Mouse (Mus musculus) MEL (cell line): ENCODE results near the gene Tomm34.

Experiments used
- CHD2 ChIP-seq: IDR thresholded peaks from 2 replicates; pipeline ENCODE4 v1.6.1; 2011; ENCODE audit warnings: low read length, improper control_type of control experiment
- CTCF ChIP-seq, 3 experiments: IDR thresholded peaks in 2 of 3; conservative IDR thresholded peaks in 1 of 3; 2 replicates each; pipeline ENCODE4 v1.5.1; 2011 to 2012; ENCODE audit warnings: low read length in 3 of 3, low read depth in 2 of 3, mild to moderate bottlenecking in 2 of 3, improper control_type of control experiment in 1 of 3, inconsistent platforms in 1 of 3, mixed read lengths in 1 of 3, moderate library complexity in 1 of 3; ENCODE audit not compliant: control insufficient read depth in 1 of 3, insufficient read depth in 1 of 3, poor library complexity in 1 of 3, severe bottlenecking in 1 of 3
- ELF1 ChIP-seq: IDR thresholded peaks from 2 replicates; pipeline ENCODE4 v1.6.1; 2014; ENCODE audit warnings: low read depth, mild to moderate bottlenecking, inconsistent platforms, low read length, improper control_type of control experiment, moderate library complexity
- MAX ChIP-seq: IDR thresholded peaks from 2 replicates; pipeline ENCODE4 v1.6.1; 2011; ENCODE audit warnings: low read length, improper control_type of control experiment
- POLR2A ChIP-seq, 2 experiments: IDR thresholded peaks; 2 replicates each; pipeline ENCODE4 v1.6.1; 2011 to 2012; ENCODE audit warnings: low read length in 2 of 2, mild to moderate bottlenecking in 2 of 2, control low read depth in 1 of 2, improper control_type of control experiment in 1 of 2, low read depth in 1 of 2, moderate library complexity in 1 of 2; ENCODE audit not compliant: control insufficient read depth in 1 of 2, insufficient read depth in 1 of 2, poor library complexity in 1 of 2
- TAL1 ChIP-seq: IDR thresholded peaks from 2 replicates; pipeline ENCODE4 v1.6.1; 2012; ENCODE audit warnings: mild to moderate bottlenecking, inconsistent platforms, low read length, moderate library complexity, mixed read lengths
- TBP ChIP-seq: IDR thresholded peaks from 2 replicates; pipeline ENCODE4 v1.8.0; 2011; ENCODE audit warnings: low read depth, low read length, improper control_type of control experiment
- USF2 ChIP-seq, 2 experiments: IDR thresholded peaks; 2 replicates each; pipeline ENCODE4 v1.6.1; 2011 to 2012; ENCODE audit warnings: improper control_type of control experiment in 2 of 2, low read length in 2 of 2, borderline replicate concordance in 1 of 2, inconsistent platforms in 1 of 2, low read depth in 1 of 2, mild to moderate bottlenecking in 1 of 2; ENCODE audit not compliant: insufficient read depth in 1 of 2
- ZC3H11A ChIP-seq: IDR thresholded peaks from 2 replicates; pipeline ENCODE4 v1.6.1; 2012; ENCODE audit warnings: low read depth, mild to moderate bottlenecking, inconsistent platforms, low read length, improper control_type of control experiment

- TF ChIP-seq CTCF (IDR thresholded peaks at IDR 0.05 in 2 of 3, conservative IDR thresholded peaks at IDR 0.05 in 1 of 3; ENCODE audit: control insufficient read depth in 1 of 3, insufficient read depth in 1 of 3, low read depth in 2 of 3, low read length in 3 of 3, poor library complexity in 1 of 3, severe bottlenecking in 1 of 3), result no peak
- no peak for TF ChIP-seq TAL1
- TF ChIP-seq ZC3H11A, result no peak
- no peak for TF ChIP-seq CHD2
- no peak for TF ChIP-seq USF2 (IDR thresholded peaks at IDR 0.05; ENCODE audit: borderline replicate concordance in 1 of 2, insufficient read depth in 1 of 2, low read depth in 1 of 2, low read length in 2 of 2)
- TF ChIP-seq POLR2A (IDR thresholded peaks at IDR 0.05; ENCODE audit: control insufficient read depth in 1 of 2, insufficient read depth in 1 of 2, low read depth in 1 of 2, low read length in 2 of 2, poor library complexity in 1 of 2), result no peak
- TF ChIP-seq ELF1, result no peak
- no peak for TF ChIP-seq TBP
- TF ChIP-seq MAX, result no peak
Observed at GRCm38 (mm10) chr2:164077875-164078274, 6.9 kb upstream of the Tomm34 start.
